Mouse (Mus musculus): Measurements from ENCODE around the gene Prpf31. TPM values are rescaled to one million over a fixed set of nuclear protein-coding genes. Genes with fewer than 3 reads are reported as not detected.

Gene Prpf31
- polyA plus RNA-seq, 1 experiment from 2014 or later = 150 TPM

GRCm38 (mm10) chr7:3664524-3665214, 34.9 kb downstream of the Prpf31 start:
- H3K27me3 ChIP-seq (ENCODE audit: control insufficient read depth, insufficient read depth, low read length) = no peaks in the 10 kb centered on the region
- 33% methylated on average over 15 of the region's 15 CpGs for WGBS
- H3K4me1 ChIP-seq (ENCODE audit: control insufficient read depth, insufficient read depth, low read length) = no peaks in the 10 kb centered on the region
- H3K4me3 ChIP-seq (ENCODE audit: low read depth, low read length) = peak overlapping the region; percentile 69
- H3K9me3 ChIP-seq (ENCODE audit: control insufficient read depth, low read length) = no peaks in the 10 kb centered on the region
- peaks cover 11% of the 10 kb centered on the region for H3K36me3 ChIP-seq (ENCODE audit: control insufficient read depth, insufficient read depth, low read length)
- peak overlapping the region; percentile 71 for H3K9ac ChIP-seq (ENCODE audit: low read length)
- H3K4me2 ChIP-seq (ENCODE audit: low read depth, severe bottlenecking) = peak overlapping the region; percentile 42
- peak; percentile 41 for ATAC-seq (ENCODE audit: insufficient number of reproducible peaks, low FRiP score, low TSS enrichment, low read depth)
- no peak overlapping the region for H3K27ac ChIP-seq (replicated peaks; ENCODE audit: low read depth, low read length)
- DNase-seq (ENCODE audit: low spot score) = no peak

DNA sequence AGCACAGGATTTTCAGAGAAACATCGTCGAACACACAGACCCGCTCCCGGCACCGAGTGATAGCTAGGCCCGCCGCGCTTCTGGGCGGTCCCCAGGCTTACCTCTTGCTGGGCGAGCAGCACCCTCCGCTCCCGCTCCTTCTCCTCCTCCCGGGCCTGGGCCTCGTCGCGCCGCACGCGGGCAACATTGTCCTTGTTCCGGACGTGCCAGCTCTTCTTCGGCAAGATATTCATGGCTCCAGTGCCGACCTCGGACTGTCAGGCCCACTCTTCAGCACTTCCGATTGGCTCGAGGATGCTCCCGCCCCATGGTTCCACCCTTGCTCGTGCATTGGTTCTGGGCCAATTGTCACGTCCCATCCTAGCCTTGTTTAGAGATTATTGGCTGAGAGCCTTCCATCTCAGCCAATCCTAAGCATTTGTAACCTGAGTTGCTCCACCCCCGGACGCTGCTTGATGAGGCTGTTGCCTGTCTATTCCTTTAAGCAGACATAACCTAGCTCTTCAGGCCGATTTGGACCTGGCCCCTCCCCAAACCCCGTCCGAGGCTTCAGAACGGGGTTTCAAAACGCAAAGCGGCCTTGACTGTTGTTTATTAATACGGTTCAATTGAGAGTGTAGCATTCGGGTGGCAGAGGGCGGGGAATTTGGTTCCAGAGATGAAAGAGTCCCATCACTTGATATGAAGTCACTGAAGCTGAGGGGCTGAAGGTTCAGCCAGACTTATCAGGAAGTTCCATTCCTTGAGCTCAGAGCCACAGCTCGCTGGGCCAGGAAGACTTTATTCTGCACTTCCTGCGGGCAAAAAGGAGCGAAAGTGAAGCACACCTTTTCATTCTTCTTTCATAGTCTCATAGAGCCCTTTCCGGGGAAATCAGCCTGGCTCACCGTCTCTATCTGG, 35.7 kb downstream of the Prpf31 start, which contains the start of gene Leng1:
Gene Leng1, minus strand, starts transcription at position 626 of the 900 bp plus-strand sequence.
- peak within 1 kb of the TSS; percentile 71 for H3K9ac ChIP-seq (ENCODE audit: low read length)
- no peaks in the 10 kb centered on the region for H3K4me1 ChIP-seq (ENCODE audit: control insufficient read depth, insufficient read depth, low read length)

GRCm38 (mm10) chr7:3666921-3667391, 37.2 kb downstream of the Prpf31 start:
- Histone ChIP-seq H3K27me3 (ENCODE audit: control insufficient read depth, insufficient read depth, low read length) (no peaks in the 10 kb centered on the region), H3K9me3 (ENCODE audit: control insufficient read depth, low read length) (no peaks in the 10 kb centered on the region), H3K36me3 (ENCODE audit: control insufficient read depth, insufficient read depth, low read length) (0 out of 2 replicates have a peak, but pooled peaks cover 3% of the 10 kb centered on the region), H3K4me1 (ENCODE audit: control insufficient read depth, insufficient read depth, low read length) (no peaks in the 10 kb centered on the region), H3K9ac (ENCODE audit: low read length) (no peak overlapping the region), H3K27ac (replicated peaks; ENCODE audit: low read depth, low read length) (no peak overlapping the region), H3K4me2 (ENCODE audit: low read depth, severe bottlenecking) (no peak overlapping the region), H3K4me3 (ENCODE audit: low read depth, low read length) (no peak overlapping the region)
- WGBS = 14% methylated on average over 14 of the region's 14 CpGs
- DNase-seq (ENCODE audit: low spot score) (peak; percentile 24), ATAC-seq (ENCODE audit: insufficient number of reproducible peaks, low FRiP score, low TSS enrichment, low read depth) (no peak)

More for the DNA sequence above, 35.7 kb downstream of the Prpf31 start, which contains the start of gene Leng1:
- Histone ChIP-seq H3K4me3 (ENCODE audit: low read depth, low read length) (peak within 1 kb of the TSS; percentile 69), H3K9me3 (ENCODE audit: control insufficient read depth, low read length) (no peaks in the 10 kb centered on the region), H3K36me3 (ENCODE audit: control insufficient read depth, insufficient read depth, low read length) (peaks cover 6% of the 10 kb centered on the region), H3K4me2 (ENCODE audit: low read depth, severe bottlenecking) (peak within 1 kb of the TSS; percentile 55), H3K27me3 (ENCODE audit: control insufficient read depth, insufficient read depth, low read length) (no peaks in the 10 kb centered on the region), H3K27ac (replicated peaks; ENCODE audit: low read depth, low read length) (peak within 1 kb of the TSS; percentile 5; the same call in 1 of the 2 replicates)
- peak; percentile 97 for ATAC-seq (ENCODE audit: insufficient number of reproducible peaks, low FRiP score, low TSS enrichment, low read depth)
- WGBS = 4% methylated on average over 45 of the region's 45 CpGs
- DNase-seq (ENCODE audit: low spot score) = peak; percentile 91

GRCm38 (mm10) chr7:3674507-3675227, 44.9 kb downstream of the Prpf31 start:
- ATAC-seq (ENCODE audit: insufficient number of reproducible peaks, low FRiP score, low TSS enrichment, low read depth) = peak; percentile 42; the same call in 1 of the 2 replicates
- Histone ChIP-seq H3K4me2 (ENCODE audit: low read depth, severe bottlenecking) (no peak overlapping the region), H3K9ac (ENCODE audit: low read length) (no peak overlapping the region), H3K36me3 (ENCODE audit: control insufficient read depth, insufficient read depth, low read length) (no peaks in the 10 kb centered on the region), H3K27ac (replicated peaks; ENCODE audit: low read depth, low read length) (no peak overlapping the region), H3K9me3 (ENCODE audit: control insufficient read depth, low read length) (no peaks in the 10 kb centered on the region), H3K27me3 (ENCODE audit: control insufficient read depth, insufficient read depth, low read length) (no peaks in the 10 kb centered on the region), H3K4me1 (ENCODE audit: control insufficient read depth, insufficient read depth, low read length) (no peaks in the 10 kb centered on the region), H3K4me3 (ENCODE audit: low read depth, low read length) (no peak overlapping the region)
- 69% methylated on average over 10 of the region's 10 CpGs for WGBS
- peak; percentile 85 for DNase-seq (ENCODE audit: low spot score)

DNA sequence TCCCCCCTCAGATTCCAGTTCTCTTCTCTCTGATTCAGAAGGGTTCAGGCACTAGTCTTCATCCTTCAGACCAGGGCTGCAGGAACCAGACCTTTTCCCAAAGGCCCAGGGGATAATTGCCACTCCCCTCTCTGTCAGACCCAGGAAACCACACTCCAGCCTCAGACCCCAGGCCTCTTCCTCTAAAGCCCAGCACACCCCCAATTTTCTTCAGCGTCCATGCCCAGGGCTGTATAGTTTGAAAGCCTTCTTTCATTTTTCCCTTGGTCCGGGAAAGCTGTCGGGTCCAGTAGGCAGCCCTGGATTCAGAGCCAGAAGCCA, 45.4 kb downstream of the Prpf31 start:
- Histone ChIP-seq H3K4me3 (ENCODE audit: low read depth, low read length) (no peak overlapping the region), H3K36me3 (ENCODE audit: control insufficient read depth, insufficient read depth, low read length) (no peaks in the 10 kb centered on the region), H3K9me3 (ENCODE audit: control insufficient read depth, low read length) (no peaks in the 10 kb centered on the region), H3K9ac (ENCODE audit: low read length) (no peak overlapping the region), H3K4me2 (ENCODE audit: low read depth, severe bottlenecking) (no peak overlapping the region), H3K4me1 (ENCODE audit: control insufficient read depth, insufficient read depth, low read length) (no peaks in the 10 kb centered on the region), H3K27ac (replicated peaks; ENCODE audit: low read depth, low read length) (no peak overlapping the region), H3K27me3 (ENCODE audit: control insufficient read depth, insufficient read depth, low read length) (no peaks in the 10 kb centered on the region)
- ATAC-seq (ENCODE audit: insufficient number of reproducible peaks, low FRiP score, low TSS enrichment, low read depth) (no peak), DNase-seq (ENCODE audit: low spot score) (no peak)
- WGBS = 84% methylated on average over 3 of the region's 3 CpGs

GRCm38 (mm10) chr7:3676371-3676770, 46.6 kb downstream of the Prpf31 start:
- no peaks in the 10 kb centered on the region for H3K36me3 ChIP-seq (ENCODE audit: control insufficient read depth, insufficient read depth, low read length)
- no peak overlapping the region for H3K9ac ChIP-seq (ENCODE audit: low read length)
- no peak for ATAC-seq (ENCODE audit: insufficient number of reproducible peaks, low FRiP score, low TSS enrichment, low read depth)
- DNase-seq (ENCODE audit: low spot score) = no peak
- H3K4me2 ChIP-seq (ENCODE audit: low read depth, severe bottlenecking) = no peak overlapping the region
- no peaks in the 10 kb centered on the region for H3K4me1 ChIP-seq (ENCODE audit: control insufficient read depth, insufficient read depth, low read length)
- no peaks in the 10 kb centered on the region for H3K9me3 ChIP-seq (ENCODE audit: control insufficient read depth, low read length)
- no peak overlapping the region for H3K27ac ChIP-seq (replicated peaks; ENCODE audit: low read depth, low read length)
- WGBS = 92% methylated on average over 12 of the region's 12 CpGs
- no peak overlapping the region for H3K4me3 ChIP-seq (ENCODE audit: low read depth, low read length)
- H3K27me3 ChIP-seq (ENCODE audit: control insufficient read depth, insufficient read depth, low read length) = no peaks in the 10 kb centered on the region

- no peak within 1 kb of the TSS for H3K4me2 ChIP-seq (ENCODE audit: low read depth, severe bottlenecking)
These were observed 47.6 kb downstream of the Prpf31 start, which contains the start of gene Tmc4 for GRCm38 (mm10) chr7:3677342-3677741. Gene Tmc4 (minus strand): TSS chr7:3677553.

More at GRCm38 (mm10) chr7:3677342-3677741, 47.6 kb downstream of the Prpf31 start, which contains the start of gene Tmc4:
- ATAC-seq (ENCODE audit: insufficient number of reproducible peaks, low FRiP score, low TSS enrichment, low read depth) (no peak), DNase-seq (ENCODE audit: low spot score) (no peak)
- no peak within 1 kb of the TSS for H3K4me3 ChIP-seq (ENCODE audit: low read depth, low read length)
- H3K4me1 ChIP-seq (ENCODE audit: control insufficient read depth, insufficient read depth, low read length) = no peaks in the 10 kb centered on the region
- 47% methylated on average over 9 of the region's 9 CpGs for WGBS
- no peaks in the 10 kb centered on the region for H3K27me3 ChIP-seq (ENCODE audit: control insufficient read depth, insufficient read depth, low read length)
- no peaks in the 10 kb centered on the region for H3K9me3 ChIP-seq (ENCODE audit: control insufficient read depth, low read length)
- H3K36me3 ChIP-seq (ENCODE audit: control insufficient read depth, insufficient read depth, low read length) = no peaks in the 10 kb centered on the region
- no peak within 1 kb of the TSS for H3K27ac ChIP-seq (replicated peaks; ENCODE audit: low read depth, low read length)
- H3K9ac ChIP-seq (ENCODE audit: low read length) = no peak within 1 kb of the TSS
